Mouse (Mus musculus): Measurements from ENCODE around the gene Pld3.

DNA sequence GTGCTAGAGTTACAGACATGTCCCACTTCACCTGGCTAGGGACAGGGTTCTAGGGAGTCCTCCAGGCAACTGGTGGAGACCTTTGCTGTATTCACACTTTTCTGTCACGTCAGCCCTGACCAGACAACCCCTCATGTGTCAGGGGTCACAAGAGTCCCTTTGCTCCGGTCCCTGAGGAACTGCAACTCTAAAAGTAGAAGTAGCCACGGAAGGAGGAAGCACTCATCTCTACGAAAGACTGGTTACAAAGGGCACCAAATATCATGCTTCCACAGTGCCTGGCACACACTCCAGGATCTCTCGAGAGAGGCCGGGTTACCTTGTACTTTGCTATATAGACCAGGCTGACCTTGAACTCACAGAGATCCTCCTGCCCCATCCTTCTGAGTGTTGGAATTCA, 16.4 kb downstream of the Pld3 start:
- TF ChIP-seq CTCF (IDR thresholded peaks at IDR 0.05; ENCODE audit: borderline replicate concordance, insufficient read depth, low read length): no peak
- no peak for TF ChIP-seq POLR2A (IDR thresholded peaks at IDR 0.05; ENCODE audit: low read depth, low read length)
